Mouse (Mus musculus): ENCODE data around the gene 4933427D14Rik. TPM values are rescaled to one million over a fixed set of nuclear protein-coding genes. Genes with fewer than 3 reads are reported as not detected.

4933427D14Rik gene
- 10 to 100 TPM in 2 of 4 experiments, 1 to 10 TPM in 2; 7.0 to 16.0 (median 10.6) TPM for total RNA-seq (2022)

DNA sequence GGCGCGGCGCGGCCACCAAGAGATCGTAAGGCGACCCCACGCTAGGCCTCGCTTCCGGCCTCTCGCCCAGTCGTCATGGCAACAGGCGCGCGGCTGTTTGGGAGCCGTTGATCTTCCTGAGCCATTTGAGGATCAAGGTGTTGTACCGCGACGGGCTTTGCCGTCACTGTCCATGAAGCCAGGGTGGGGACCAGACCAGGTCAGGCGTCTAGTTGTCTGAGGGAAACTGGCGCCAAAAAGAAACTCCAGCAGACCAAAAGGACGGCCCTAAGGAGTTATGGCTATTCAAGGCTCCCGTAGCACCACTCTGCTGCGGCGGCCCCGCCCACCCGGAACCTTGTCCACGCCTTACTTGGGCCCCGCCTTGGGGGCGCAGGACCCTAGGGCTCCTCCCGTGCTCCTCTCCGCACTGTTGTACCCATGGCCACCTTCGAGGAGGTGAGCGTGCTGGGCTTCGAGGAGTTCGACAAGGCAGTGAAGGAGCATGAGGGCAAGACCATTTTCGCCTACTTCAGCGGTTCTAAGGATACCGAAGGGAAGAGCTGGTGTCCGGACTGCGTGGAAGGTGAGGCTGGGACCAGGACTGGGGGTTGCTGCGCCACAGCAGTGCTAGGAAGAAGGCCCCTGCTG is at the start of gene 4933427D14Rik, which contains the start of gene Txndc17:
Gene 4933427D14Rik (minus strand): TSS at position 256 of the 630 bp plus-strand sequence.
Gene Txndc17 (plus strand): TSS at position 344 of the 630 bp plus-strand sequence.
- DNase-seq = peak; percentile 83

DNA sequence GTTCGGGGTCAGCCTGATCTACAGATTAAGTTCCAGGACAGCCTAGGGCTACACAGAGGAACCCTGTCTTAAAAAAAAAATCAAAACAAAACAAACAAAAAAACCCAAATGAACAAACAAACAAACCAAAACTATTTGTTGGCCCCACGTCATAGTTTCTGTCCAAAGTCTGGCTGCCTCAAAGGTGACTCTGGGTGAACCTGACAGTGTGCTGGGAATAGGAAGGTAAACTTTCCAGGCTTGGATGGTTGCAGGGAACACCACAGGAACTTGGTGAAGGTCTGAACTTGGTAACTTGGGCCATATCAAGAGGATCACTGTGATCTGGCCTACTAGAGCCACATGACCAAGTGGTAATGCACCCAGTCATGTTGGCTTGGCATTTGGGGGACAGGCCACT is 49.2 kb upstream of the 4933427D14Rik start:
- DNase-seq = no peak

DNA sequence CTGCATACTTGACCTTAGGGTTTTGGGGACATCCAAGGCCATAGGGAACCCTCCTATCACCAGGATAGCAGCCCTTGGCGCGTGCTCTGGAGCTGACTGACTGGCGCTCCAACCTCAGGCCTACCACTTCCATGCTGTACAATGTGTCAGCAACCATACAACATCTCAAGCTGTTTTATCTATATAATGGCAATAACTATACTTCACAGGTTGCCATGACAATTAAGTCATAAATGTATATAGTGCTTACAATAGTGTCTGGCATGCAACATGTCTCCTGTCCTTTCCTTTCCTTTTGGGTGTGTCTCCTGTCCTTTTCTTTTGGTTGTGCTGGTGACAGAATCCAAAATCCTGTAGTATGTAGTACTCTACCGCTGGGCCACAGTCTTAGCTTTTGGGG is 48.4 kb upstream of the 4933427D14Rik start:
- DNase-seq = no peak

- DNase-seq = no peak
Observed at GRCm38 (mm10) chr11:72245196-72245753, 38.0 kb upstream of the 4933427D14Rik start.

- no peak for DNase-seq
Observed at GRCm38 (mm10) chr11:72240062-72240860, 33.0 kb upstream of the 4933427D14Rik start.

DNA sequence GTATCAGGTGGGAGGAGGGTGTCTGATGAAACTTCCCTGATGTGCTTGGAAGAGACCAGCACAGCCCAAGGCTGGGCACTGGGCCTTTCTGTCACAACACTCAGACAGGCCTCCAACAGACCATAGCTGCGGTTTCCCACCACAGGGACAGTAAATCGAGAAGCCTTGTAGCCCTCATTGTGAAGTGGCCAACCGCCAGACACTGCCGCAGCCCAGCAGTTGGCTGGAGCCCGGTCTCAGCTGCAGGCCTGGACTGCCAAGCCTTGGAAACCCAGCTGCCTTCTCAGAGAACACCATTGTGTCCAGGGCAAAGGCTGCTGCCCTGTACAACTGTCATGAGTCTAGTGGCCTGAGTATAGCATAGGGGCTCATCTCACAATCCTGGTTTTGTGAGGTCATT is 26.8 kb upstream of the 4933427D14Rik start:
- no peak for DNase-seq

GRCm38 (mm10) chr11:72232991-72233390 is 25.7 kb upstream of the 4933427D14Rik start:
- DNase-seq = no peak

DNA sequence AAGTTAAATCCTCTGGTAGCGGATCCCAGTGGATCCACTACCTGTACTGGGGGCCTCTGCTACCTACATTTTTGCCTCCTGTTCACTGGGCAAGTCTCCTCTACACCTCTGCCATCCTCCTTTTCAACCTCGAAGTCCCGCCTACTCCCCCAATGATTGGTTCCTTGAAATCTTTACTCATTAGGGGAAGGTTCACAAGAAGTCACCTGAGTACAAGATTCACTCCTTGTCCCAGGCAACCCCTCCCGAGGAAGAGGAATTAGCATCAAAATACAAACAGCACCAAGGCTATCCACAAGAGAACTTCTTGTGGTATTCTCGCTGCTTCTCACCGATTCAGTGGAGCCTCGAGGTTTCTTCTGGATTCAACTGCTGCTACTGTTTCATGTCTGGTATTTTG is 24.8 kb upstream of the 4933427D14Rik start:
- DNase-seq = no peak

DNA sequence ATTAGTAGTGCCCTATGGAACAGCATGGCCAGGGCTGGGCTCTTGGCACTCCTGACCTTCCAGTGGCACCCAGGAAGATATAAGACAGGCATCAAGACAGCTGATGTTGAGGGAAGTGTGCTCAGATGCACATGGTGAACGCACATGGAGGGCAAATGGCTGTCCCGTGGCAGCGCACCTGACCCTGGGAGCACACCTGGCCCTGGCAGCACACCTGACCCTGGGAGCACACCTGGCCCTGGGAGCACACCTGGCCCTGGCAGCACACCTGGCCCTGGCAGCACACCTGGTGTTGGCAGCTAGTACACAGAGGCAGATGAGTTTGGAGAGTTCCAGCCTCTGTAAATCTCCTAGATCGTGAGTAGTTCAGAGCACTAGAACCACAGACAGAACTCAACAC is 21.3 kb upstream of the 4933427D14Rik start:
- no peak for DNase-seq

DNA sequence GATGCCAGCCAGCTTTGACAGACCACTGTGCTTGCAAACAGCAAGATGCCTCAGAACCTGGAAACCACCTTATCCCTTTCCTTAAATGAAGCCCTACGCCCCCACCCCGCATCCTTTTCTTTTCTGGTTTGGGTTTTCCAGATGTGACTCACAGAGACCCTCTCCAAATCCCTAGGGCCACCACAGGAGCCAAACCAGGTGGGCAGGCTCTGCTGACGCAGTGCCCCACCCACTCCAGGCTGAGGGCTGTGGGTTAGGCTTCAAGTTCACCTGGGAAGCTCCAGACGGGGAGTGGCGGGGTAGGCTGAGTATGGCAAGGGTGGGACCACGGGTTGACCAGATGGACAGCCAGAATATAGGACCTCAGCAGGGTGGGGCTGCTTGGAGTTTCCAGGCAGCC is 19.6 kb upstream of the 4933427D14Rik start:
- no peak for DNase-seq

DNA sequence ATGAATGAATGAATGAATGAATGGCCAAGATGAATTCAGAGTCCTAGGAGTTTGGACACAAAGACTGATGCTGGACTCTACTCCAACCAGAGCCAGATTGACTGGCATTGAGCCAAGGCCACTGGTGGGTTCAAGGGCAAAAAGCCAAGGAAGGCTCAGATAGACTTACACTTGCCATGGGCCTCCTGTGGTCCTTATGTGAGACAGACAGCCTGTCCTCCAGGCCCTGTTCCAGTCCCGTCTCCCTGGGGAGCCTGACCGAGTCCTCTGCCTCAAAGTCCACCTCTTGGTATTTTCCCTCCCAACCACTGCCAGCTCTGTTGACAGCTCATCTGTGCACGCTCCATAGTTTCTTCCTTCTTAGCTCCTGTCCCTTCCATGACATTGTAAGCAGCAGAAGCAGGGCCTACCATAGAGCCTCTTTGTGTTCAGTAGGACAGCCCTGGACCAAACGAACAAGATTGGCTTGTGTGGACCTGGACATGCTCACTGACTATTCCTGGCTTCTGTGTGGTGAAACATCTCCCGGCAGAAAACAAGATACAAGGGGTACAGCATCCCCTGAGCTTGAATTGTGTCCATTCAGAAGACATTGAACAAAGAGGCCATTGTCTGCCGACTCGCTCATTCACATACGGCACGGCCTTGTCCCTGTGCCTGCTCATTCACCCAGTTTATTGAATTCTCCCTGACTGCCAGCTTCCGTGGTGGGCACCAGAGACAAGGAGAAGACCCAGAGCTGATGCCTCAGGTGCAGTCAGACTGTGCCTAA is 18.9 kb upstream of the 4933427D14Rik start:
- DNase-seq = no peak

GRCm38 (mm10) chr11:72224865-72225264 is 17.6 kb upstream of the 4933427D14Rik start:
- DNase-seq = peak; percentile 42

DNA sequence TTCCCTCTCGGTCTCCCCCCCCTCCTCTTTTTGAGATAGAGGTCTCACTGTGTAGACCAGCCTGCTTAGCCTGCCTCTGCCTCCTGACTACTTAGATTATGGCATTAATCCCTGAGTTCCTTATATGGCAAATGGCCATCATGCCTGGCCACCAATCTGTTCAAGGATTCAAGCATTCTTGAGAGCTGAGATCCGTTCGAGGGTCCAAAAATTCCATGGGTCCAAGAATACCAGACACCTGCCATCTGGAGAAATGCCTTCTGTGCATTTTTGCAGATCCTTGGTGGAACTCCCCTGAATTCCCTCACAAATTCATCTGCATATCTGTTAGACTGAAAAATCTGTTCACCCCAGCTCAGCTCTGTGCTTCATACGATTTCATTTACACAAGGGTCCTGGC is 16.2 kb upstream of the 4933427D14Rik start:
- no peak for DNase-seq

DNA sequence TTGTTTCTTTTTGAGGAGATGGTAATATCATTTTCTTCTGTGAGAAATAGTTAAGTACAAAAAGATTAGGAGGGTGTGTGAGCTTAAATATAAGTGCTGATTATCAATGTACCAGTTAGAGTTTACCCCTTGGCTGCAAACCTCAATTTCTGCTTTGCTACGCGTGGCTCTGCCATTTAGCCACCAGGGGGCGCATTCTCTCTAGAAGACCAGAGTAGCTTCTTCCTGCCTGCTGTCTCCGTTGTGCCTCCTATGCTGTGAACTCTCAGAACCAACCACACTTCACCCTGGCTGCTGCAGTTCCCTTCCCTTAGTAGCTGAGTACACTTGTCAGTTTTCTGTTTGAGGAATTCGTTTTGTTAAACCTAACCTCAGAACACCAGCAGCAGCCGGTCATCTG is 14.0 kb upstream of the 4933427D14Rik start:
- DNase-seq = no peak

DNA sequence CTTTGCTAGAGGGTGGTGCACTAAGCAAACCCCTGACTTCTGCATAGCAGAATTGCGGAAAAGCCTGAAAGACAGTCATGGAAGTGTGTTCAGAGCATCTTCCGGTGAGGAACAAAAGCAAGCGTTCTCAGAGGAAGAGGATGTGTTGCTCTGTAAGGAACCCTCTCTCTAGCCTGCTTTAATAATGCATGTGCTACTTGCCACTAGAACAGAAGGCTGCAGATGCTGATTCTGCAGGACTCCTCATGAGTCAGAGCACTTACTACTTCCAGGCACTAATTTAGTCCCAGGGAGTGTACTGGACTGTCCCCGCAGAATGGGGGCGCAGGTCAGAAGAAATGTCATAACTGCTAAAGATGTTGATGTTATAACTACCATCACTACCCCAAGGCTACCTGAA is 9.9 kb upstream of the 4933427D14Rik start:
- no peak for DNase-seq

- peak; percentile 84 for DNase-seq
Observed at GRCm38 (mm10) chr11:72215410-72215797, 8.1 kb upstream of the 4933427D14Rik start, which contains the start of gene Med31. TSS of gene Med31 (minus strand) at chr11:72215592.

- DNase-seq = peak; percentile 95
Observed at GRCm38 (mm10) chr11:72214591-72215409, 7.5 kb upstream of the 4933427D14Rik start.

- no peak for DNase-seq
Observed at GRCm38 (mm10) chr11:72207834-72208377, 647 bp upstream of the 4933427D14Rik start.

DNA sequence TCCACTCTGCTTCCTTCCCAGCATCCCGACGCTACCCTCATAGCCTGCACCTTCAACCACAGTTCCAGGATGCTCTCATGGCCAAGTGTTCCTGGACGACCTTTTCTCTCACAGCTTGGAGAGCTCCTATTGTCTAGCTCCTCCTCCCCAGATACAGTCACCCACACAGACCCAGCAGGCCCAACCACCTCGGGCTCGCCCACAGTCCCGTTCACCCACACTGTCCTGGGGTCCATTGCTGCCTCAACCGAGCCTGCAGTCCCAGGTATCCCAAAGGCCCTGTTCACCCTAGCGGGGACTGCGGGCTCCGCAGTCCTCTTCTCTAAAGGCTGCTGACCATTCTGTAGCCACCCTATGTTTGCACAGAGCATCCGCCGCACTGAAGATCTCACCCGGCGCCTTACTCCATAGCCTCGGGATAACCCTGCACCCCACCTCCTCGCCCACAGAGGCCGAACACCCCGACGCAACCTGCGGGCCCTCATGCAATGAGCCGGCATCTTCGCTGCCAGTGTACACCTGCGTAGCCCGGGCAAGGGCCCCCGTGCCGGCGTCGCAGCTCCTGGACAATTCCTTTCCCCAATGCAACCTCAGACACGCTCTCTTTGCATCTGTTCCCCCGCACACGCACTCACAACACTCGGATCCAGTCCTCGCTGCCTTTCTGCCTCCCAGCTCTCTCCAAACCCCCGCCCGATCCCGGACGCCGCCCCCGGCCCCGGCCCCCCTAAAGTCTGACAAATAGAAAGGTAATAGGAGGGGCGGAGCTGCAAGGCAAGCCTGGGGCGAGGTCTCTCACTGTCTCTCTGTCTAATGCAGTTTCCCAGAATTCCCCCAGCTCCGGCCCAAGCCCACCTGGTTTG is 687 bp downstream of the 4933427D14Rik start, which contains the start of gene Gm43951:
Gene Gm43951 (minus strand): TSS at position 500 of the 863 bp plus-strand sequence.
- DNase-seq = no peak

- DNase-seq = no peak
Observed at GRCm38 (mm10) chr11:72205256-72205655, 2.0 kb downstream of the 4933427D14Rik start.
